Mouse (Mus musculus) cortical plate, adult 2 months (tissue): ENCODE measurements around the gene Tmem254c. TPM values are rescaled to one million over a fixed set of nuclear protein-coding genes. Genes with fewer than 3 reads are reported as not detected.
"Not testable (repeated sequence)": the region's sequence is repeated elsewhere in the genome, so short reads cannot be mapped to it uniquely, and the experiment has no call there.

ENCODE experiments used
- H3K27ac ChIP-seq: fragments of 200-500 bp; 2 replicates; pipeline ENCODE4 v1.5.1; 2012; ENCODE audit warnings: low read length, control low read depth, inconsistent platforms; ENCODE audit not compliant: insufficient read depth
- H3K4me1 ChIP-seq: fragments of 200-500 bp; 2 replicates; pipeline ENCODE4 v1.6.1; 2011; ENCODE audit warnings: low read length; ENCODE audit not compliant: control insufficient read depth, insufficient read depth
- H3K4me3 ChIP-seq: fragments of 200-500 bp; 2 replicates; pipeline ENCODE4 v1.5.1; 2011; ENCODE audit warnings: mild to moderate bottlenecking, low read length, control low read depth; ENCODE audit not compliant: insufficient read depth
- polyA plus RNA-seq: library from polyadenylated mRNA; depleted of rRNA; stranded (reverse); fragments of >200 nt; gene quantifications from 2 replicates; pipeline ENCODE4 v1.2.3, GENCODE M21; 2012; rRNA removed

Gene Tmem254c
- polyA plus RNA-seq, 1 experiment: not detected

DNA sequence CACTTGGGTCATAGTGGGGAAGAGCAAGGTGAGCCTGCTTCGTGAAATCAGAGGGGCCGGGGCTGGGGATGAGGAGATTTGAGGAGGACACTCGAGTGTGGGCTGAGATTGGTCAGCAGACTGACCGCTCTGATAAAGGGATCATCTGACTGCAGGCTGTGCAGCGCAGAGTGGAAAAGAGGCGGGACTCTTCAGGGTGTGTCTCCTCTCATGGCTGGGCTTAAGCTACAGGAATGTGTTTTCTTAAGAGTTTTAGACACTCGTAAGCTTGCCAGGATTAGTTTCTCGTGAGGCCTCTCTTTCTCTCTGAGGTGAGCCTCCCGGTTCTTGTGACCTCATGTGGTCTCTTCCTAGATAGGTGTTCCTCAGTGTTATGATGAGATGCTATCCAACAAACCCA lies 45.6 kb downstream of the Tmem254c start:
- not testable (repeated sequence) for H3K4me3 ChIP-seq, H3K27ac ChIP-seq, H3K4me1 ChIP-seq

DNA sequence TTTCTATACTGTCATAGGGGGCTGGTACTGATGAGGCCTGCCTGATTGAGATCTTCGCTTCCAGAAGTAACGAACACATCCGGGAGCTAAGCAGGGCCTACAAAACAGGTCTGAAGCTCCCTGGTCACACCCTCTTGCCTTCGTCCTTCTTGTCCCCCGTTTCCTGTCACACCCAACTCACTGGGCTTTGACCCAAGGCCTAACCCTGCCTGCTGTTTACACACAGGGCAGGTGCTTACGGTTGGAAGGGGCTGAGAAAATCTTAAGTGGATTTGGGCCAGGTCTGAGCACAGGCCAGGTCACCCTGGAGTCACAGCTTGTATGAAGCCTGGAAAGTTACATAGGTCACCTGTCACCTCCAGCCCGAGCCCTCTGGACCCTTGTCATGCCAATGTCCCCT lies 50.7 kb downstream of the Tmem254c start:
- H3K4me1 ChIP-seq, H3K4me3 ChIP-seq, H3K27ac ChIP-seq: not testable (repeated sequence)

Other genes starting within 250 kb of the Tmem254c start
- 32.7 and 37.3 TPM in 2 replicates for gene Anxa11, start 225.2 kb downstream of the Tmem254c start, polyA plus RNA-seq
- gene Plac9a, start 164.3 kb downstream of the Tmem254c start, polyA plus RNA-seq: 0.34 and 0.52 TPM in 2 replicates
- 3.3 and 3.9 TPM in 2 replicates for gene Tmem254a, start 139.7 kb downstream of the Tmem254c start, polyA plus RNA-seq
- gene Cphx1, start 129.1 kb downstream of the Tmem254c start, polyA plus RNA-seq: not detected in 2 replicates
- 0.95 and 1.5 TPM in 2 replicates for gene Duxbl1, start 88.8 kb downstream of the Tmem254c start, polyA plus RNA-seq
- gene Gm9780, start 24.6 kb downstream of the Tmem254c start, polyA plus RNA-seq: 3.7 and 6.9 TPM in 2 replicates
- gene Cphx2, start 14.2 kb upstream of the Tmem254c start, polyA plus RNA-seq: not detected in 2 replicates
- gene Cphx3, start 14.9 kb upstream of the Tmem254c start, polyA plus RNA-seq: not detected in 2 replicates
- 0.25 TPM in 1 of 2 replicates, not detected in the other for gene Duxbl2, start 51.0 kb upstream of the Tmem254c start, polyA plus RNA-seq
- gene Plac9b, start 115.1 kb upstream of the Tmem254c start, polyA plus RNA-seq: 4.3 and 4.4 TPM in 2 replicates
- gene Tmem254b, start 139.7 kb upstream of the Tmem254c start, polyA plus RNA-seq: 17.5 and 18.4 TPM in 2 replicates
- gene Duxbl3, start 190.6 kb upstream of the Tmem254c start, polyA plus RNA-seq: 1.0 TPM in 1 of 2 replicates, not detected in the other